Mouse (Mus musculus) limb, embryonic 14.5 days (tissue): ENCODE results near the gene Cdc42bpa. TPM values are rescaled to one million over a fixed set of nuclear protein-coding genes. Genes with fewer than 3 reads are reported as not detected.

Source experiments
- ATAC-seq: fragments of 200-750 bp; cut with Nextera tagmentation; 2 replicates; pipeline ENCODE4 v1.8.0; 2017; ENCODE audit warnings: low read depth, moderate number of reproducible peaks, moderate TSS enrichment; ENCODE audit not compliant: low FRiP score
- DNase-seq: peaks from one replicate; pipeline ENCODE4 v3.0.0-alpha.2; 2015; ENCODE audit warnings: low spot score
- H3K27ac ChIP-seq: fragments of 300-500 bp; sonication (generic); replicated peaks from 2 replicates; pipeline ENCODE4 v1.5.1; 2014; ENCODE audit warnings: low read depth, mild to moderate bottlenecking, low read length, moderate library complexity, mixed read lengths
- H3K27me3 ChIP-seq: fragments of 300-500 bp; sonication (generic); 2 replicates; pipeline ENCODE4 v1.6.1; 2014; ENCODE audit warnings: low read length, mixed read lengths; ENCODE audit not compliant: control insufficient read depth, insufficient read depth
- H3K36me3 ChIP-seq: fragments of 300-500 bp; sonication (generic); 2 replicates; pipeline ENCODE4 v1.6.1; 2014; ENCODE audit warnings: mild to moderate bottlenecking, low read length, moderate library complexity, mixed read lengths; ENCODE audit not compliant: control insufficient read depth, insufficient read depth
- H3K4me1 ChIP-seq: fragments of 300-500 bp; sonication (generic); 2 replicates; pipeline ENCODE4 v1.6.1; 2014; ENCODE audit warnings: antibody characterized with exemption, low read length, mixed read lengths; ENCODE audit not compliant: control insufficient read depth, insufficient read depth
- H3K4me2 ChIP-seq: fragments of 300-500 bp; sonication (generic); replicated peaks from 2 replicates; pipeline ENCODE4 v1.6.1; 2014; ENCODE audit warnings: low read depth, mild to moderate bottlenecking, low read length, moderate library complexity; ENCODE audit not compliant: severe bottlenecking
- H3K4me3 ChIP-seq: fragments of 300-500 bp; sonication (generic); replicated peaks from 2 replicates; pipeline ENCODE4 v1.5.1; 2014; ENCODE audit warnings: low read length
- H3K9ac ChIP-seq: fragments of 300-500 bp; sonication (generic); 2 replicates; pipeline ENCODE4 v1.6.1; 2014; ENCODE audit warnings: mild to moderate bottlenecking, low read depth, low read length, moderate library complexity; ENCODE audit not compliant: severe bottlenecking
- H3K9me3 ChIP-seq: fragments of 300-500 bp; sonication (generic); 2 replicates; pipeline ENCODE4 v1.6.1; 2016; ENCODE audit warnings: low read length; ENCODE audit not compliant: control insufficient read depth
- POLR2A ChIP-seq: fragments of 200-500 bp; IDR thresholded peaks from 2 replicates; pipeline ENCODE4 v1.8.0; 2012; ENCODE audit warnings: inconsistent platforms, mild to moderate bottlenecking, moderate library complexity, borderline replicate concordance; ENCODE audit not compliant: insufficient read depth, insufficient read length; ENCODE audit errors: extremely low read depth
- WGBS: fragments of 180-500 bp; shearing (Covaris S2); extraction: QIAGEN DNeasy Blood & Tissue Kit; methylation state at CpG from one replicate; pipeline ENCODE4 v1.1.7; 2014; 5-methylcytosine and 5-hydroxymethylcytosine counted together
- polyA plus RNA-seq, 2 experiments: library from polyadenylated mRNA; depleted of rRNA in 1 of 2; stranded (reverse) in 1 of 2; unstranded in 1 of 2; fragments of >200 nt; fragmentation: Nextera tagmentation in 1 of 2; extraction: Ambion mirVana in 1 of 2; gene quantifications; 2 replicates each; pipeline versions ENCODE4 v1.2.1 to v1.2.3; 2012 to 2014

Cdc42bpa gene
- polyA plus RNA-seq, 2 experiments = 16.8 to 29.1 TPM

DNA sequence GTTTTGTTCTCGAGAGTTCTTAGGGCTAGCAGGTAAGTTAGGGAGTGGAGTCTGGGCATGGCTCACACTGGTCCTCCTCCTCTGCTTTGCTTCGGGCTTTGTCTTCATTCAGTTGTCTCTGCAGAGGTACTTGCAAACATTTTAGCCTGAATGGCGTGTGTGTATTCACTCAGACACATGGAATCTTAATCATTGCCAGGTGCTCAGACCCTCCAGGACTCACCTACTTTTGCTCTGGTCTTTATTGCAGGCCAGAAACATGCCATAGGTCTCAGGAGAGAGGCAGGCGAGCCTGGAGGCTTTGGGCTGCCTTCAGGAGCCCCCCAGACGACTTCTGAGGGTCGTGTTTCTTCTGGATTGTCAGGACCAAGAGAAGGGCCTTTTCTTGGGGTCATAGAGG is 17.2 kb downstream of the Cdc42bpa start:
- TF ChIP-seq POLR2A = no peak
- Histone ChIP-seq H3K4me2 (no peak overlapping the region), H3K4me1 (peaks cover 13% of the 10 kb centered on the region), H3K36me3 (no peaks in the 10 kb centered on the region), H3K9me3 (peaks cover 7% of the 10 kb centered on the region; the same call in 1 of the 2 replicates), H3K4me3 (no peak overlapping the region), H3K27me3 (no peaks in the 10 kb centered on the region), H3K9ac (no peak overlapping the region), H3K27ac (no peak overlapping the region)
- ATAC-seq (peak; percentile 37; the same call in 1 of the 2 replicates), DNase-seq (no peak)
- WGBS = 16% methylated on average over 6 of the region's 6 CpGs

DNA sequence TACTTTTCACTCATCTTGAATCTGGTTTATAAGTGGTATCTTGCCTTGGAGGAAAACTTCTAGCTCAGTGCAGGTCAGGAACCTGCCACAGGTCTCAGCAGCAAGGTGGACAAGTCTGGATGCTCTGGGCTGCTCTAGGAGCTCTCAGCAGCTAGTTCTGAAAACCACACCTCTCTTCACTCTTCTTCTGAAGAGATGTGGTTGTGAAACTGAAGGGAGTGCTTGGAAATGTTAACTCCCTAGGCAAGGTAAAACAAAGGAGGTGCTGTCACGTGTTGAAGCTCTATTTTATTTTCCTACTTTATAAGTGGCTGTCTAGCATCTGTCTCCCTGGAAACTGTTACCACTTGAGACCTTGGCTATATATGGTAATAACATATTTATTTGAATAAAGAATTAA is 18.5 kb downstream of the Cdc42bpa start:
- no peaks in the 10 kb centered on the region for H3K27me3 ChIP-seq
- H3K4me2 ChIP-seq = no peak overlapping the region
- DNase-seq (no peak), ATAC-seq (no peak)
- H3K4me1 ChIP-seq = peaks cover 10% of the 10 kb centered on the region
- peaks cover 7% of the 10 kb centered on the region; the same call in 1 of the 2 replicates for H3K9me3 ChIP-seq
- no peak overlapping the region for H3K27ac ChIP-seq
- no peaks in the 10 kb centered on the region for H3K36me3 ChIP-seq
- no peak for TF ChIP-seq POLR2A
- H3K4me3 ChIP-seq = no peak overlapping the region
- H3K9ac ChIP-seq = no peak overlapping the region
- WGBS = 39% methylated on average over 1 of the region's 1 CpGs

DNA sequence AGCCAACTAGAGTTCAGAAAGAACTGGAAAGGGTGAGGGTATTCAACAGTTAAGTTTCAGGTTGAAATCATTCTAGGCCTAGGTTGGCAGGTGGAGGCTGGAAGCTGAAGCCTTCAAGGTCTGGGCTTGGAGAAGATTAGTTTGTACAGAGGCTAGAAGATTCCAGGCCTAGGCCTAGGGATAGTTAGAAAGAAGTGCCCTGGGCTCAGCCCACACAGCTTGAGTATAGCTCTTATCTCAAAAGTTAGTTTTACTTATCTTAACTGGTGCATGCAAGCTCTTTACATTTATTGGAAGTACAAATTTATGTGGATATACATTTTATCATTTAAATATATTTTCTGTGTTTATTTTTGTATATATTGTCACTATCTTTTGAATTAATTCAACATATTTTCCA is 21.4 kb downstream of the Cdc42bpa start:
- peaks cover 7% of the 10 kb centered on the region; the same call in 1 of the 2 replicates for H3K9me3 ChIP-seq
- no peak for TF ChIP-seq POLR2A
- no peak overlapping the region for H3K27ac ChIP-seq
- no peak overlapping the region for H3K4me2 ChIP-seq
- DNase-seq (no peak), ATAC-seq (no peak)
- no peaks in the 10 kb centered on the region for H3K27me3 ChIP-seq
- no peak overlapping the region for H3K9ac ChIP-seq
- H3K4me1 ChIP-seq = peaks cover 7% of the 10 kb centered on the region; the same call in 1 of the 2 replicates
- H3K4me3 ChIP-seq = no peak overlapping the region
- H3K36me3 ChIP-seq = no peaks in the 10 kb centered on the region

DNA sequence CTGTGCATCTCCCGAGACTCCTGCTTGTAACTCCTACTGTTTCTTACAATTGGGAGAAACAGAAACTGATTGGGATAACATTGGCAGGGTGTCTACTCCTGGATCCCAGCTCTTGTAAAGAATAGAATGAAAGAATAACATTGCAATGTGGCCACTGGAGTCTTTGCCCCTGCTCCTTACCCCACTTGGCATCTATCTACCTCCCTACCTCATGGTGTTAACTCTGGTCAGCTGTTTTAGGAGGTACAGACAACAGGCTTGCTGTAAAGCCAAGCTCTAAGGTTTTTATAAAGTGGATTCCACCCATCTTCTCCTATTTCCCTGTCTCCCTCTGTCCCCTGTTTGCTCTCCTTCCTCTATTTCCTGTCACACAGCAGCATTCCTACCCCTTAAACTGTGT is 21.9 kb downstream of the Cdc42bpa start:
- Histone ChIP-seq H3K4me1 (peaks cover 4% of the 10 kb centered on the region; the same call in 1 of the 2 replicates), H3K36me3 (no peaks in the 10 kb centered on the region), H3K4me3 (no peak overlapping the region), H3K27ac (no peak overlapping the region), H3K27me3 (no peaks in the 10 kb centered on the region), H3K9me3 (peaks cover 7% of the 10 kb centered on the region; the same call in 1 of the 2 replicates), H3K4me2 (no peak overlapping the region), H3K9ac (no peak overlapping the region)
- DNase-seq (no peak), ATAC-seq (no peak)
- TF ChIP-seq POLR2A = no peak
- WGBS = 73% methylated on average over 1 of the region's 1 CpGs

DNA sequence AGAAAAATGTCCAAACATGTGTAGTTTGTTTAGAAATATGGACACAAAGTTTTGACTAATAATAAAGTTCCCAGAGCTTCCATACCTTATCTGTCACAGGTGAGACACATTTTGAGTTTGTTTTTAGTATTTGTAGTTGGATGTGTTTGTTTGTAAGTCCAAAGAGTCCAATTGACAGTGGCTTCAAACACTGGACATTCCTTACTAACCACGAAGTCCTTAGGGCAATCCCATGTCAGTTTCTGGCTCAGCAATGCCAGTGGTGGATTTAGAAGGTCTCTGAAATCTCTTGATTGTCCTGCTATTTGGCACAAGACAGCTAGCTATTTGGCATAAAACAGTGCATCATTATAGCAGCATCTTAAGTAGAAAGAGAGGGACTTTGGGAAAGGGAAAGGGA is 22.7 kb downstream of the Cdc42bpa start:
- Histone ChIP-seq H3K9ac (no peak overlapping the region), H3K4me3 (no peak overlapping the region), H3K9me3 (peaks cover 7% of the 10 kb centered on the region; the same call in 1 of the 2 replicates), H3K27ac (no peak overlapping the region), H3K27me3 (no peaks in the 10 kb centered on the region), H3K36me3 (no peaks in the 10 kb centered on the region), H3K4me2 (no peak overlapping the region), H3K4me1 (no peaks in the 10 kb centered on the region)
- TF ChIP-seq POLR2A = no peak
- DNase-seq (no peak), ATAC-seq (no peak)
- 92% methylated on average over 1 of the region's 1 CpGs for WGBS

DNA sequence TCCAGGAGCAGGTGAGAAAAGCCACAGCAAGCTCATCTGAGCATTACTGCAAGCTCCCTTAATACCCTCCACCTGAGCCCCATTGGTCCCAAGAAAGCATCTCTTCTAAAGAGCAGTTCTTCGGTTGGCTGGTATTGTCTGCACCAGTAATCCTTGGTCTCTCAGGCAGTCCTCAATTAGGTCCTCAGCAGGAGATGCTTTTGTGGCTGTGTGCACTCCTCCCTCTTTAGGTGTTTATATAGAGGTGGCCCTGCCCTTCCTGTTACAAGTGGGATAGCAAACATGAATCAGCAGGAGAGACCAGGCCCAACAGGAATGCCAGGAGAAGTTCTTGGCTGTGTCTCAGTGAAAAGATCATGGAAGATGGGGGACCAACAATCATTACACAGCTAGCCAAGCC is 23.9 kb downstream of the Cdc42bpa start:
- Histone ChIP-seq H3K4me3 (no peak overlapping the region), H3K36me3 (no peaks in the 10 kb centered on the region), H3K9me3 (peaks cover 7% of the 10 kb centered on the region; the same call in 1 of the 2 replicates), H3K4me2 (no peak overlapping the region), H3K27ac (no peak overlapping the region), H3K27me3 (no peaks in the 10 kb centered on the region), H3K4me1 (no peaks in the 10 kb centered on the region), H3K9ac (no peak overlapping the region)
- WGBS = 88% methylated on average over 1 of the region's 1 CpGs
- no peak for TF ChIP-seq POLR2A
- ATAC-seq = no peak
- no peak for DNase-seq
